Mouse (Mus musculus) forebrain, embryonic 13.5 days (tissue): ENCODE data around the gene Ccdc78. TPM values are rescaled to one million over a fixed set of nuclear protein-coding genes. Genes with fewer than 3 reads are reported as not detected.
"Not testable (repeated sequence)": the region's sequence is repeated elsewhere in the genome, so short reads cannot be mapped to it uniquely, and the experiment has no call there.

Source experiments
- ATAC-seq: fragments of 200-750 bp; cut with Nextera tagmentation; 2 replicates; pipeline ENCODE4 v1.8.0; 2017
- H3K27ac ChIP-seq: fragments of 300-500 bp; sonication (generic); 2 replicates; pipeline ENCODE4 v1.5.1; 2015; ENCODE audit warnings: inconsistent platforms, mild to moderate bottlenecking, moderate library complexity
- H3K27me3 ChIP-seq: fragments of 300-500 bp; sonication (generic); 2 replicates; pipeline ENCODE4 v1.6.1; 2015; ENCODE audit warnings: mild to moderate bottlenecking, inconsistent platforms
- H3K36me3 ChIP-seq: fragments of 300-500 bp; sonication (generic); 2 replicates; pipeline ENCODE4 v1.6.1; 2015; ENCODE audit warnings: mild to moderate bottlenecking, inconsistent platforms; ENCODE audit not compliant: poor library complexity, severe bottlenecking
- H3K4me1 ChIP-seq: fragments of 300-500 bp; sonication (generic); 2 replicates; pipeline ENCODE4 v1.6.1; 2015; ENCODE audit warnings: inconsistent platforms
- H3K4me2 ChIP-seq: fragments of 300-500 bp; sonication (generic); 2 replicates; pipeline ENCODE4 v1.6.1; 2015; ENCODE audit warnings: inconsistent platforms, mild to moderate bottlenecking, moderate library complexity
- H3K4me3 ChIP-seq: fragments of 300-500 bp; sonication (generic); 2 replicates; pipeline ENCODE4 v1.5.1; 2015; ENCODE audit warnings: mild to moderate bottlenecking, inconsistent platforms
- H3K9ac ChIP-seq: fragments of 300-500 bp; sonication (generic); 2 replicates; pipeline ENCODE4 v1.6.1; 2015; ENCODE audit warnings: mild to moderate bottlenecking, inconsistent platforms
- H3K9me3 ChIP-seq: fragments of 300-500 bp; sonication (generic); replicated peaks from 2 replicates; pipeline ENCODE4 v1.6.1; 2016; ENCODE audit warnings: inconsistent platforms
- WGBS: fragments of 180-500 bp; shearing (Covaris S2); methylation state at CpG from one replicate; pipeline ENCODE4 v1.1.7; 2015; 5-methylcytosine and 5-hydroxymethylcytosine counted together
- polyA plus RNA-seq: library from polyadenylated mRNA; unstranded; fragments of >200 nt; fragmentation: Nextera tagmentation; extraction: Ambion mirVana; gene quantifications from 2 replicates; pipeline ENCODE4 v1.2.1, GENCODE M21; 2015

The Ccdc78 gene
- 0.21 and 0.23 TPM in 2 replicates for polyA plus RNA-seq

GRCm38 (mm10) chr17:25786280-25786679 is at the start of gene Ccdc78:
TSS of gene Ccdc78 (plus strand) at chr17:25786580.
- peak within 1 kb of the TSS; percentile 89 for H3K27ac ChIP-seq
- WGBS: 91% methylated on average over 3 of the region's 3 CpGs
- peaks cover 34% of the 10 kb centered on the region for H3K4me1 ChIP-seq
- H3K4me3 ChIP-seq: peak within 1 kb of the TSS; percentile 77
- H3K36me3 ChIP-seq: peaks cover 56% of the 10 kb centered on the region
- H3K9ac ChIP-seq: peak within 1 kb of the TSS; percentile 86
- H3K9me3 ChIP-seq: no peaks in the 10 kb centered on the region
- H3K4me2 ChIP-seq: peak within 1 kb of the TSS; percentile 80
- no peak for ATAC-seq
- no peaks in the 10 kb centered on the region for H3K27me3 ChIP-seq

- H3K4me1 ChIP-seq: no peaks in the 10 kb centered on the region
- no peaks in the 10 kb centered on the region for H3K9me3 ChIP-seq
- H3K27ac ChIP-seq: no peak overlapping the region
- no peak for ATAC-seq
- H3K27me3 ChIP-seq: no peaks in the 10 kb centered on the region
- H3K4me2 ChIP-seq: no peak overlapping the region
- no peaks in the 10 kb centered on the region for H3K36me3 ChIP-seq
- H3K9ac ChIP-seq: no peak overlapping the region
- H3K4me3 ChIP-seq: no peak overlapping the region
- WGBS: 86% methylated on average over 7 of the region's 7 CpGs
These were observed 47.5 kb upstream of the Ccdc78 start for GRCm38 (mm10) chr17:25738861-25739260.

DNA sequence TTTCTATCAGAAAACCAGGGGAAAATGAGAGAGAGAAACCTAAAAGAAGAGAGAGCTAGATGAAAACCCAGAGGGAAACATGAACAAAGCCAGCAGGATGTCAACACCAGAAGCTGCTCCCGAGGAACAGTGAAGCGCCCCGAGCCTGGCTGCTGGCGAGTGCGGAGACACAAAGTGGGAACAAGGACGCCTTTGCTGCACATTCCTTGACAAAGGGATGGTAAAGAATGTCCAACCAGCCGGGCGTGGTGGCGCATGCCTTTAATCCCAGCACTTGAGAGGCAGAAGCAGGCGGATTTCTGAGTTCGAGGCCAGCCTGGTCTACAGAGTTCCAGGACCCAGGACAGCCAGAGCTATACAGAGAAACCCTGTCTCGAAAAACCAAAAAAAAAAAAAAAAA is 44.9 kb upstream of the Ccdc78 start:
- H3K9ac ChIP-seq, H3K4me3 ChIP-seq: not testable (repeated sequence)
- WGBS: 70% methylated on average over 12 of the region's 12 CpGs

DNA sequence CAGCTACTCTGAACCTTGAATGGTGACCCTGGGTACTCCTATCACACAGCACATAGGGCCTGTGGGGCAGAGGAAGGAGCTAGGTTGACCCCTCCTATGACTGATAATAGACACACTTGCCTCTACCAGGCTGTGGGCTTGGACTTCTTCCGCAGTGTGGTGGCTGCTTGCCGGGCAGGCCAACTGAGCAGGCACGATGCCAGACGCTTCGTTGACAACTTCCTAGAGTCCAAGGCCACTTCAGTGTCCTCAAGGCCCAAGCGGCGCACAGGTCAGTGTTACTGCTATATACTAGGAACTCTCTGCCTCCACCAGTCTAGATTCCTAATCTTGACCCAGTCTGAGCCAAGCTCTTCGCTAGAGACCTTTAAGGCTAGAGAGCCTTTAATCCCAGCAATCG is 42.5 kb upstream of the Ccdc78 start:
- no peak overlapping the region for H3K9ac ChIP-seq
- ATAC-seq: no peak
- 93% methylated on average over 9 of the region's 9 CpGs for WGBS
- no peak overlapping the region for H3K4me3 ChIP-seq
- H3K27ac ChIP-seq: no peak overlapping the region
- no peaks in the 10 kb centered on the region for H3K36me3 ChIP-seq
- peaks cover under 1% of the 10 kb centered on the region; the same call in 1 of the 2 replicates for H3K27me3 ChIP-seq
- no peak overlapping the region for H3K4me2 ChIP-seq
- no peaks in the 10 kb centered on the region for H3K9me3 ChIP-seq
- no peaks in the 10 kb centered on the region for H3K4me1 ChIP-seq

More for the DNA sequence above, 44.9 kb upstream of the Ccdc78 start:
- ATAC-seq, H3K4me2 ChIP-seq, H3K27me3 ChIP-seq, H3K9me3 ChIP-seq, H3K27ac ChIP-seq, H3K36me3 ChIP-seq, H3K4me1 ChIP-seq: not testable (repeated sequence)

- Histone ChIP-seq H3K27ac (no peak overlapping the region), H3K4me2 (no peak overlapping the region), H3K4me3 (no peak overlapping the region), H3K36me3 (no peaks in the 10 kb centered on the region), H3K9me3 (no peaks in the 10 kb centered on the region), H3K4me1 (no peaks in the 10 kb centered on the region), H3K27me3 (peaks cover 5% of the 10 kb centered on the region; the same call in 1 of the 2 replicates), H3K9ac (no peak overlapping the region)
- ATAC-seq: no peak
- 87% methylated on average over 10 of the region's 10 CpGs for WGBS
These were observed 42.1 kb upstream of the Ccdc78 start for GRCm38 (mm10) chr17:25744311-25744710.

- H3K4me1 ChIP-seq: peaks cover 7% of the 10 kb centered on the region
- 95% methylated on average over 4 of the region's 4 CpGs for WGBS
- no peak for ATAC-seq
- H3K27me3 ChIP-seq: peaks cover 5% of the 10 kb centered on the region; the same call in 1 of the 2 replicates
- H3K4me3 ChIP-seq: no peak overlapping the region
- H3K9ac ChIP-seq: no peak overlapping the region
- H3K4me2 ChIP-seq: no peak overlapping the region
- H3K9me3 ChIP-seq: no peaks in the 10 kb centered on the region
- H3K36me3 ChIP-seq: no peaks in the 10 kb centered on the region
- H3K27ac ChIP-seq: no peak overlapping the region
These were observed 38.1 kb upstream of the Ccdc78 start for GRCm38 (mm10) chr17:25748238-25748637.

DNA sequence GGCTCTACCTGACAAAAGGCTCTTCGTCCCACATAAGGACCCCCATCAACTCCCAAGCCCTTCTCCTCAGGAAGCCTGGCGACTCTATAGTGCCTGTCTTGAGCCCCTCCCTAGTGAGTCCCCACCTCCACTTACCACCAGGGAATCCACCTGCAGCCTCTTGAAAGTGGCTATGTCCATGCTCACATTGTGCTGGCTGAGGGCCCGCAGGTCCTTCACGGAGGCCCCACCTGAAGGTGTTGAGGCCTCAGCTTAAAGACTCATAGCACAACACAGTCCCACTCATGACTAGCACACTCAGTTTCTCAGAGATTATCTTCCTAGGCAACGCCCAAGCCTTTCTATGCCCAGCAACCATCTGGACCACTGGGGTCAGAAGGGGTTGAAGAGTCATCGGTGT is 37.1 kb upstream of the Ccdc78 start:
- Histone ChIP-seq H3K27me3 (peaks cover 5% of the 10 kb centered on the region; the same call in 1 of the 2 replicates), H3K4me1 (peaks cover 7% of the 10 kb centered on the region), H3K36me3 (no peaks in the 10 kb centered on the region), H3K4me3 (no peak overlapping the region), H3K9ac (no peak overlapping the region), H3K9me3 (no peaks in the 10 kb centered on the region), H3K27ac (no peak overlapping the region), H3K4me2 (no peak overlapping the region)
- 85% methylated on average over 6 of the region's 6 CpGs for WGBS
- ATAC-seq: no peak

DNA sequence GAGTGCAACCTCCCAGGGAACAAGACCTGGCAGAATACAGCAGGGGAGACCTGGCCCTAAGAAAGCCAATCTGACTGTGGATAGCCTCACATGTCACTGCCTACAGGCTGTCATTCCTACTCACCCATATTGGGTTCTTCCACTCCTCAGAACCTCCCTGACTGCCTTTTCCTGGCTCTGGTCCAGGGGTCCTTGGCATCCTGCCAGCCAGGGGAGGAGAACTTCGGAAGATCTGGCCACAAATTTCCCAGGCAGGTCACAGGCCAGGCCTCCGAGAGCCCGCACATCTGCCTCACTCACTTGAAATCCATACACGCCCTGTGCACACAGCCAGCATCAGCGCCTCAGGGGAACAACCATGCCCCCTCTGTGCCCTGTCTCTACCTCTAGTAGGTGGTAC is 34.9 kb upstream of the Ccdc78 start:
- H3K4me2 ChIP-seq: no peak overlapping the region
- ATAC-seq: no peak
- H3K27ac ChIP-seq: no peak overlapping the region

DNA sequence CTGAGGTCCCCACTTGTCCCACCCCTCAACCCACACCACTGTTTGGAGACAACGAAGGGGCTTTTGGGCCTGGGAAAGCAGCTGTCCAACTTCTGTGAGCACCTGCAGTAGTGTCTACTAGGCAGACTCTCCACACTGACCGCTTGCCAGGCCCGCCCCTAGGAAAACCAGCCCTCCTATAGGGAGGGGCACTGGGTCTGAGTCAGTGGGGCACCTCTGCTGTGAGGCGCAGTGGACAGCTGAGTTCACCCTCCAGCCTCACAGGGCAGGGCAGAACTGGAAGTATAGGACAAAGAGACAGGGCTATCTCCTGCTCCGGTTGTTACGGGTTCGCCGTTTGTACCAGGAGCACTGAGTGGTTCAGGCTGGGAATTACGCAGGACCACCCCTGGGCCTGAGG is 32.1 kb upstream of the Ccdc78 start, which contains the start of gene Msln:
Gene Msln (minus strand): TSS at position 138 of the 400 bp plus-strand sequence.
- no peak within 1 kb of the TSS for H3K9ac ChIP-seq
- no peaks in the 10 kb centered on the region for H3K36me3 ChIP-seq
- no peak within 1 kb of the TSS for H3K4me3 ChIP-seq
- H3K4me1 ChIP-seq: peaks cover 7% of the 10 kb centered on the region
- H3K9me3 ChIP-seq: no peaks in the 10 kb centered on the region
- H3K4me2 ChIP-seq: no peak within 1 kb of the TSS
- WGBS: 74% methylated on average over 9 of the region's 9 CpGs
- no peak for ATAC-seq
- H3K27me3 ChIP-seq: peaks cover 2% of the 10 kb centered on the region; the same call in 1 of the 2 replicates
- no peak within 1 kb of the TSS for H3K27ac ChIP-seq

More for the DNA sequence above, 34.9 kb upstream of the Ccdc78 start:
- H3K4me3 ChIP-seq: no peak overlapping the region
- no peaks in the 10 kb centered on the region for H3K36me3 ChIP-seq
- H3K9me3 ChIP-seq: no peaks in the 10 kb centered on the region
- WGBS: 51% methylated on average over 5 of the region's 5 CpGs
- peaks cover 5% of the 10 kb centered on the region; the same call in 1 of the 2 replicates for H3K27me3 ChIP-seq
- peaks cover 7% of the 10 kb centered on the region for H3K4me1 ChIP-seq
- H3K9ac ChIP-seq: 0 out of 2 replicates have a peak overlapping the region, but pooled peaks have one; percentile 13

DNA sequence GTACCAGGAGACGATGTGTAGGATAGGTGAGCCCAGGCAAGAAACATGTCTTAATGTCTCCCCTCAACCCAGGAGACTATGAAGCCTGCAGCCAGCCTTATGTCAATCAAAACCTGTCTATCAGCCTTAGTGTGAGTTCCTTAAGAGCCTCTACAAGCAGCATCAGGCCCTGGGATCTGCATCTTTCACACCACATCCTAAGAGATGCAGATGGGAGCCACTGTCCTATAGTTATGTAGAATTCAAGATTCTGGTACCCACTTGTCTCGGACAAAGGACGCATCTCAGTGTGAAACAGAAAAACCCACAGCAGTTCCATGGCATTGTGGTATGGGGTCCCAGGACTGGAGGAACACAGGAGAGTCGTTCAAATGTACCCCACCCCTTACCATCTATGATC is 31.3 kb upstream of the Ccdc78 start:
- WGBS: 79% methylated on average over 4 of the region's 4 CpGs
- peaks cover 7% of the 10 kb centered on the region for H3K4me1 ChIP-seq
- no peak overlapping the region for H3K9ac ChIP-seq
- H3K4me3 ChIP-seq: no peak overlapping the region
- H3K4me2 ChIP-seq: no peak overlapping the region
- H3K36me3 ChIP-seq: no peaks in the 10 kb centered on the region
- no peak for ATAC-seq
- 0 out of 2 replicates have a peak, but pooled peaks cover 4% of the 10 kb centered on the region for H3K27me3 ChIP-seq
- H3K9me3 ChIP-seq: no peaks in the 10 kb centered on the region
- H3K27ac ChIP-seq: no peak overlapping the region

DNA sequence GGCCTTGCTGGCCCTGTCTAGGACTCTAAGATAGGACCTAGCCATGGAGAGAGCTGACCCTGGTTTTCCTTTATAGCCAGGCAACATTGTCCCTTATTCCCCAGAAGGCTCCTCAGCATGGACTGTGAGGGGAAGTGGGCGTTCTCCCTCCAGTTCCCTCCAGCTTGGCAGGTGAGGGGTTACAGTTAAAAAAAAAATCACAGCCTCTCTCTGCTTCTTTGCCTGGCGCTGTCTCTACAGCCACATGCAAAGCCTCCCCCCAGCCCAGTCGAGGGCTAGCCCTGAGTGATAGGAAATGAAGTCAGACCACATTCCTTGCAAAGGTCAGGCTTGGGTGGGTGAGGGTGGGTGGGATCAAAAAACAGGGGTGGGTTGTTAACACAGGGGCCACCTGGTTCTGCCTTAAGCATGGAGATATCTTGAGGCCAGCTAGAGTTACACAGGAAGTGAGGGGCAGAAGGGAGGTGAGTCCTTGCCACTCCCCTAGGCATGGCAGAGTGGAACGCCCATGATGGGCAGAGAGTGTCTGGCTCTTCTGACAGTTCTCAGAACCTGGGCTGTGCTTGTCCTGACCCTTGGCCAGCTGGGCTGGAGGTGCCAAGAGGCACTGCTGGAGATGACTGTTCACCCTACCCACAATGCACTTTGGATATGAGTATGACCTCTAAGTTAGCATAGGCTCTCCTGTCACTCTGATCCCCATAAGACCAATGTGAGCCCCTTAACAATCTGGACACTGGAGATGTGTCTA is 30.6 kb upstream of the Ccdc78 start:
- ATAC-seq: no peak
- no peak overlapping the region for H3K4me2 ChIP-seq
- no peak overlapping the region for H3K9ac ChIP-seq
- no peaks in the 10 kb centered on the region for H3K9me3 ChIP-seq
- WGBS: 61% methylated on average over 4 of the region's 4 CpGs
- H3K4me3 ChIP-seq: no peak overlapping the region
- H3K36me3 ChIP-seq: no peaks in the 10 kb centered on the region
- H3K4me1 ChIP-seq: peaks cover 7% of the 10 kb centered on the region
- no peak overlapping the region for H3K27ac ChIP-seq
- H3K27me3 ChIP-seq: 0 out of 2 replicates have a peak, but pooled peaks cover 4% of the 10 kb centered on the region

GRCm38 (mm10) chr17:25756378-25757242 is 29.8 kb upstream of the Ccdc78 start:
- 0 out of 2 replicates have a peak, but pooled peaks cover 4% of the 10 kb centered on the region for H3K27me3 ChIP-seq
- WGBS: 80% methylated on average over 9 of the region's 9 CpGs
- H3K4me2 ChIP-seq: no peak overlapping the region
- H3K27ac ChIP-seq: no peak overlapping the region
- no peaks in the 10 kb centered on the region for H3K36me3 ChIP-seq
- H3K9me3 ChIP-seq: no peaks in the 10 kb centered on the region
- no peak for ATAC-seq
- H3K4me3 ChIP-seq: no peak overlapping the region
- H3K4me1 ChIP-seq: peaks cover 2% of the 10 kb centered on the region
- H3K9ac ChIP-seq: no peak overlapping the region
